Mouse (Mus musculus) macrophage (primary cell): ENCODE measurements around the gene Bcam. TPM values are rescaled to one million over a fixed set of nuclear protein-coding genes. Genes with fewer than 3 reads are reported as not detected.
A peak's percentile ranks its signal among the peaks of the same experiment; 100 is the strongest.

Experiments used
- H3K27ac ChIP-seq: fragments of 350-480 bp; formaldehyde crosslinking; 2 replicates; pipeline ENCODE4 v1.9.0; 2021
- H3K36me3 ChIP-seq: fragments of 350-480 bp; formaldehyde crosslinking; 2 replicates; pipeline ENCODE4 v1.9.0; 2021; ENCODE audit errors: inconsistent target
- H3K4me3 ChIP-seq: fragments of 350-480 bp; formaldehyde crosslinking; 2 replicates; pipeline ENCODE4 v1.9.0; 2021; ENCODE audit errors: inconsistent target
- H3K79me2 ChIP-seq: fragments of 350-480 bp; formaldehyde crosslinking; 2 replicates; pipeline ENCODE4 v1.9.0; 2021; ENCODE audit errors: inconsistent target
- WGBS: methylation state at CpG from one replicate; pipeline ENCODE4 v1.1.7; 2026; ENCODE audit warnings: inconsistent platforms; ENCODE audit not compliant: missing documents; 5-methylcytosine and 5-hydroxymethylcytosine counted together
- polyA plus RNA-seq: library from polyadenylated mRNA; stranded (reverse); fragments of 250-400 nt; gene quantifications from 3 replicates; pipeline ENCODE4 v1.2.4, GENCODE M21; 2018; ENCODE audit warnings: inconsistent platforms

Gene Bcam
- polyA plus RNA-seq, 1 experiment from 2014 or later: 0.14 TPM

DNA sequence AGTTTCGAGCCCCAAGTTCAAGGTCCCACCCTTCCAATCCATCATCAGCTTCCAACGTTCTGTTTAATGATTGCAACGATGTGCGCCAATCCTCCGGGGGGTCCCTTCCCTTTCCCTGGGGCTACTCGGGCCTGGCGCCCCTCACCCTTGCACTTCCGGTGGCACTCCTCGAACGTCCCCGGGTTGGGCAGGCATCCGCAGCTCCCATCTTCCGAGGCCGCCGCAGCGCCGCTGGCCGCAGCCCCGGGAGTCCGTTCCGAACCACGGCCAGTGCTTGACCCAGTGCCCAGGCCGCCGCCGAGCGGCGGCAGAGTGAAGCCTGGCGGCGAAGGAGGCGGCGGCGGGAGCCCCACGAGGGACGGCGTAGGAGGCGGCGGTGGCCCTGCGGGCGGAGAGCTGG lies 56.0 kb downstream of the Bcam start:
- Histone ChIP-seq H3K4me3 (peak overlapping the region; percentile 68), H3K79me2 (peaks cover 17% of the 10 kb centered on the region), H3K27ac (peak overlapping the region; percentile 17), H3K36me3 (peaks cover 21% of the 10 kb centered on the region; the same call in 1 of the 2 replicates)
- under 1% methylated on average over 35 of the region's 39 CpGs for WGBS

DNA sequence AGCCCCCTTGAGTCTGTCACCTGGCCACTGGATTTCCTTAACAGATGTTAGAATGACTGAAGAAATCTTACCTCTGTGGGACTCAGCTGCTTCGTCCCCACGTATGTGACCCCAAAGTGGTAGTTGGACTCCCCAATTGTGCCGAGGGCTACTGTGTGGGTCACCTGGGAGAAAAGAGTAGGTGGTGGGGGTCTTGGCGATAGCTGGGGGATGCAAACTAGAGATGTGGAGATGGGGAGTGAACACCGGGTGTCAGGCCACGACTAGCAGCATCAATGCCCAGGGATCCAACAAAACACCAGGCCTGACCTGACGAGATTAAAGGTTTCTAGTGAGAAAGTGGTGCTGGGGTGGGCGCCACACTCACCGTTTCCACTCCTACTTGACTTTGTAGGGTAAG lies 57.2 kb downstream of the Bcam start:
- peaks cover 17% of the 10 kb centered on the region for H3K79me2 ChIP-seq
- H3K27ac ChIP-seq: no peak overlapping the region
- WGBS: 89% methylated on average over 9 of the region's 9 CpGs
- H3K36me3 ChIP-seq: peaks cover 33% of the 10 kb centered on the region; the same call in 1 of the 2 replicates
- H3K4me3 ChIP-seq: no peak overlapping the region

DNA sequence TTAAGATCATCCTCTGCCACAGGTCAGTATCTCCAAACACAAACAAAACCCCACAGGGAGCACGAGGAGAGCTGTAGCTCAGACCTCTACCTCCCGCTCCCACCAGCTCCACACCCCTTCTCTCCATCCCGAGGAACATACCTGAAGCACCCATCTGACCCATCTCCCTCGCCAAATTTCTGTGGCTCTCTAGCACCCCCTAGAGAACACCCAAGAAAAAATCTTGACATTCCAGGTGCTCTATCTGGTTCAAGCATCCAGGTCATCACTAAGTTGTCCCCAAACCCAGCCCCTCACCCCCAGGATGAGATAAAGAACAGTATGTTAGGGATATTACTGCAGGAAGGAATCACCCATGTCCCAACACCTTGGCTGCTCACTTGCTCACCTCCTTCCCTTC lies 57.6 kb downstream of the Bcam start:
- peaks cover 34% of the 10 kb centered on the region; the same call in 1 of the 2 replicates for H3K36me3 ChIP-seq
- peaks cover 17% of the 10 kb centered on the region for H3K79me2 ChIP-seq
- no peak overlapping the region for H3K4me3 ChIP-seq
- WGBS: 43% methylated on average over 4 of the region's 4 CpGs
- H3K27ac ChIP-seq: no peak overlapping the region

DNA sequence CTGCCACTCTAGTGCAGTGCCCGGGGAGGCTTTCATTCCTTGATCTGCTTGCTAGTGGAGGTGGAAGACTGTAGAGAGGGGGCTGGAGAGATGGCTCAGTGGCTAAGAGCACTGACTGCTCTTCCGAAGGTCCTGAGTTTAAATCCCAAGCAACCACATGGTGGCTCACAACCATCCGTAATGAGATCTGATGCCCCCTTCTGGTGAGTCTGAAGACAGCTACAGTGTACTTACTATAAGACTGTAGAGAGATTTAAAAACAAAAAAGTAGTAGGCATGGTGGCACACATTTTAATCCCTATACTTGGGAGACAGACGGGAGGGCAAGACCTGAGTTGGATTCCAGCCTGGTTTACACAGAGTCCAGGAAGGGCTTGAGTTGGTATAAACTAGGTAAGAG lies 58.4 kb downstream of the Bcam start:
- Histone ChIP-seq H3K36me3 (peaks cover 42% of the 10 kb centered on the region; the same call in 1 of the 2 replicates), H3K79me2 (peaks cover 17% of the 10 kb centered on the region), H3K27ac (no peak overlapping the region), H3K4me3 (no peak overlapping the region)
- 89% methylated on average over 4 of the region's 4 CpGs for WGBS

DNA sequence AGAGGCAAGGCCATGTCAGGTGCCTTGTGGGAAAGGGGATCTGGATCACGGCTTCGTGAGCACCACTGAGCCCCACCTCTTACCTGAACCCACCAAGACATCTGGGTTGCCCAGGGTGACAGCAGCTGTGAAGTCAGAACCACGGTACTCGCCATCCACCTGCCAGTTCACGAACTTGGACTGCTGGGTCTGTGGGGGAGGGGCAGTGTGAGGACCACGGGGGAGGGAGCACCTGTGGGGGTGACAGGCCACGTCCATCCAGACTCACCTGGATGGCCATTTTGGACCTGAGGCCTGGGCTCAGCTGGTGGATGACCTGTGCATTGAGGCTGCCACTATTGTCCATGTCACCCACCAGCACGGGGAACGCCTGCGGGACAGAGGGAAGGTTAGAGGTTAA lies 60.2 kb downstream of the Bcam start:
- no peak overlapping the region for H3K27ac ChIP-seq
- H3K79me2 ChIP-seq: peaks cover 17% of the 10 kb centered on the region
- no peak overlapping the region for H3K4me3 ChIP-seq
- WGBS: 97% methylated on average over 10 of the region's 10 CpGs
- peaks cover 46% of the 10 kb centered on the region; the same call in 1 of the 2 replicates for H3K36me3 ChIP-seq

Other genes starting within 250 kb of the Bcam start
- gene Ppp1r37, start 207.9 kb downstream of the Bcam start, polyA plus RNA-seq: 21.4 to 34.9 TPM (median 23.9 TPM) in 3 replicates
- gene Zfp296, start 193.7 kb downstream of the Bcam start, polyA plus RNA-seq: 0.16 to 0.24 TPM in 2 of 3 replicates, not detected in the other
- 16.9 to 46.6 TPM (median 40.7 TPM) in 3 replicates for gene Gemin7, start 193.4 kb downstream of the Bcam start, polyA plus RNA-seq
- gene Clasrp, start 166.5 kb downstream of the Bcam start, polyA plus RNA-seq: 14.0 to 24.9 TPM (median 16.3 TPM) in 3 replicates
- gene Relb, start 141.6 kb downstream of the Bcam start, polyA plus RNA-seq: 11.3 to 29.9 TPM (median 15.3 TPM) in 3 replicates
- gene Clptm1, start 106.0 kb downstream of the Bcam start, polyA plus RNA-seq: 90.5 to 113 TPM (median 108 TPM) in 3 replicates
- gene Apoc2, start 93.1 kb downstream of the Bcam start, polyA plus RNA-seq: 31.8 to 82.7 TPM (median 33.3 TPM) in 3 replicates
- not detected in 3 replicates for gene Gm44805, start 89.6 kb downstream of the Bcam start, polyA plus RNA-seq
- 1.1 TPM in 1 of 3 replicates, not detected in the others for gene Apoc4, start 89.5 kb downstream of the Bcam start, polyA plus RNA-seq
- gene Apoc1, start 78.4 kb downstream of the Bcam start, polyA plus RNA-seq: 4.3 to 4.7 TPM (median 4.4 TPM) in 3 replicates
- gene Apoe, start 71.8 kb downstream of the Bcam start, polyA plus RNA-seq: 11,661 to 20,761 TPM (median 14,221 TPM) in 3 replicates
- 17.8 to 74.1 TPM (median 32.1 TPM) in 3 replicates for gene Tomm40, start 55.6 kb downstream of the Bcam start, polyA plus RNA-seq
- 5.2 to 7.5 TPM (median 5.9 TPM) in 3 replicates for gene Nectin2, start 20.5 kb downstream of the Bcam start, polyA plus RNA-seq
- gene Cblc, start 25.8 kb upstream of the Bcam start, polyA plus RNA-seq: not detected in 3 replicates
- 11.2 to 30.9 TPM (median 23.0 TPM) in 3 replicates for gene Bcl3, start 51.8 kb upstream of the Bcam start, polyA plus RNA-seq
- not detected in 3 replicates for gene Gm19345, start 81.0 kb upstream of the Bcam start, polyA plus RNA-seq
- 0.18 to 0.82 TPM (median 0.22 TPM) in 3 replicates for gene Ceacam16, start 90.3 kb upstream of the Bcam start, polyA plus RNA-seq
- 0.23 TPM in 2 of 3 replicates, not detected in the other for gene Ceacam19, start 116.9 kb upstream of the Bcam start, polyA plus RNA-seq
- 13.0 to 22.9 TPM (median 22.5 TPM) in 3 replicates for gene Pvr, start 150.1 kb upstream of the Bcam start, polyA plus RNA-seq
- not detected in 3 replicates for gene Igsf23, start 179.7 kb upstream of the Bcam start, polyA plus RNA-seq
- not detected in 3 replicates for gene Ceacam20, start 194.4 kb upstream of the Bcam start, polyA plus RNA-seq
- gene Nlrp9b, start 220.4 kb upstream of the Bcam start, polyA plus RNA-seq: not detected in 3 replicates